Mouse (Mus musculus): ENCODE measurements around the gene Apbb2. TPM values are rescaled to one million over a fixed set of nuclear protein-coding genes. Genes with fewer than 3 reads are reported as not detected.

The Apbb2 gene
- total and polyA plus RNA-seq, 3 experiments = 0.34 to 0.40 (median 0.34) TPM

DNA sequence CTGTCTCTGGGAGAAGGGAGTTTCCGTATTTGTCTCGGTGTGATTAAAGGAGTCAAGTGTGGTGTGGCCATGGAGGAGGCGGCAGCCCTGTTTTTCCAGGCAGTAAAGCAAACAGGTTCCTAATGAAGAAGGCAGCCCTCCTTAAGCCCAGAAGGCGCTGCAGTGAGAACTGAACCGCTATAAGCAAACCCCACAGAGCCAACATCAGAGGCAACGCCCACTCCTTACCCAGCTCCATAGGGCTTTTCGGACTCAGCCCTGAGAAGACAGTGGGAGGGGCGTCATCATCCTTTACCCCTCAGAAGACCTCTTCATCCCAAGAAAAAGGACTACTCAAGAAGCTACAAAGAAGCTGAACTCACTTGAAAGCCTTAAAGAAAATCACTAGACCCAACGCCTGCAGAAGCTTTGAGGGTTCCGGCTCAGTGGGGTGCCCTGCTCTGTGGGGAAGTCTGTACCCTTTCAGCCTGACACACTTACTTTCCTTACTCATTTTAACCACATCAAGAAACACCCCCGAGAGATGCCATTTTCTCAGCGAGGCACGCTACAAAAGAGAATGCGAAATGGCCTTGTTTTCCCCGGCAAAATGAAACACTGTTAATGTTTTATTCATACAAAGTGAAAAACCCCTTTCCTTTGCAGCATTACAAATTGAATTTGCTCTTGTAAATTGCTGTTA is 258.7 kb downstream of the Apbb2 start:
- dilution Hi-C loops (cut with MboI; ENCODE audit: extremely low pct_ligation_motif_present, extremely low pct_unique_long_range_greater_than_20kb, low sequenced_read_pairs) (no loop called here), in situ Hi-C loops (cut with MboI; ENCODE audit: low pct_ligation_motif_present, low pct_unique_long_range_greater_than_20kb, low sequenced_read_pairs) (no loop called here)
- H3K4me2 ChIP-seq (ENCODE audit: insufficient read depth, low read depth, poor library complexity, severe bottlenecking) = no peak overlapping the region
- H3K27me3 ChIP-seq (replicated peaks) = no peaks in the 10 kb centered on the region
- H3K4me1 ChIP-seq (ENCODE audit: control insufficient read depth in 1 of 2, insufficient read depth in 2 of 2) = peaks cover 13 to 30% of the 10 kb centered on the region in 2 experiments
- no peak for DNase-seq (ENCODE audit: extremely low read depth)
- H3K4me3 ChIP-seq (replicated peaks in 1 of 3; ENCODE audit: low read depth in 2 of 3, low read length in 2 of 3, poor library complexity in 1 of 3) = no peak overlapping the region
- no peaks in the 10 kb centered on the region for H3K36me3 ChIP-seq (replicated peaks in 1 of 2; ENCODE audit: control insufficient read depth in 1 of 2, insufficient read depth in 1 of 2, low read length in 1 of 2)
- no peaks in the 10 kb centered on the region for H3K9me3 ChIP-seq (replicated peaks; ENCODE audit: low read length)
- H3K27ac ChIP-seq (ENCODE audit: insufficient read depth, low read depth) = no peak overlapping the region
- no peaks in the 10 kb centered on the region for H3K79me2 ChIP-seq (replicated peaks; ENCODE audit: control insufficient read depth, extremely low read depth, insufficient read depth, poor library complexity, severe bottlenecking)
- TF ChIP-seq MEF2A (IDR thresholded peaks at IDR 0.05; ENCODE audit: borderline replicate concordance, low read depth, low read length) = no peak
- TF ChIP-seq NRF1 (IDR thresholded peaks at IDR 0.05; ENCODE audit: low read depth, low read length) = no peak
- TF ChIP-seq ZC3H11A (IDR thresholded peaks at IDR 0.05; ENCODE audit: low read depth, low read length) = no peak
- no peak for TF ChIP-seq PAX5 (IDR thresholded peaks at IDR 0.05; ENCODE audit: low read length)
- TF ChIP-seq ETS1 (conservative IDR thresholded peaks at IDR 0.05; ENCODE audit: low read depth, low read length) = no peak
- TF ChIP-seq SIN3A (IDR thresholded peaks at IDR 0.05; ENCODE audit: low read length) = no peak
- TF ChIP-seq SMC3 (IDR thresholded peaks at IDR 0.05; ENCODE audit: low read depth, low read length) = no peak
- no peak for TF ChIP-seq RCOR1 (conservative IDR thresholded peaks at IDR 0.05; ENCODE audit: low read depth, low read length)
- no peak for TF ChIP-seq ZNF384 (IDR thresholded peaks at IDR 0.05; ENCODE audit: low read depth, low read length)
- no peak for TF ChIP-seq CTCF (conservative IDR thresholded peaks at IDR 0.05 in 1 of 2, IDR thresholded peaks at IDR 0.05 in 1 of 2; ENCODE audit: low read depth in 2 of 2, low read length in 2 of 2)
- TF ChIP-seq CHD1 (IDR thresholded peaks at IDR 0.05; ENCODE audit: low read depth, low read length) = no peak
- H3K9ac ChIP-seq (ENCODE audit: insufficient read depth, low read depth) = no peak overlapping the region

- H3K36me3 ChIP-seq (replicated peaks in 1 of 2; ENCODE audit: control insufficient read depth in 1 of 2, insufficient read depth in 1 of 2, low read length in 1 of 2) = no peaks in the 10 kb centered on the region
- TF ChIP-seq CTCF (conservative IDR thresholded peaks at IDR 0.05 in 1 of 2, IDR thresholded peaks at IDR 0.05 in 1 of 2; ENCODE audit: low read depth in 2 of 2, low read length in 2 of 2) (no peak), MAZ (IDR thresholded peaks at IDR 0.05; ENCODE audit: low read depth, low read length) (no peak)
- H3K79me2 ChIP-seq (replicated peaks; ENCODE audit: control insufficient read depth, extremely low read depth, insufficient read depth, poor library complexity, severe bottlenecking) = no peaks in the 10 kb centered on the region
- no peaks in the 10 kb centered on the region for H3K27me3 ChIP-seq (replicated peaks)
- H3K9ac ChIP-seq (ENCODE audit: insufficient read depth, low read depth) = no peak overlapping the region
- H3K4me1 ChIP-seq (ENCODE audit: control insufficient read depth in 1 of 2, insufficient read depth in 2 of 2) = 0 out of 4 replicates have a peak, but pooled peaks cover 0 to 4% of the 10 kb centered on the region in 2 experiments
- in situ Hi-C loops (cut with MboI; ENCODE audit: low pct_ligation_motif_present, low pct_unique_long_range_greater_than_20kb, low sequenced_read_pairs) = no loop called here
- H3K4me2 ChIP-seq (ENCODE audit: insufficient read depth, low read depth, poor library complexity, severe bottlenecking) = no peak overlapping the region
- H3K4me3 ChIP-seq (replicated peaks in 1 of 3; ENCODE audit: low read depth in 2 of 3, low read length in 2 of 3, poor library complexity in 1 of 3) = no peak overlapping the region
- dilution Hi-C loops (cut with MboI; ENCODE audit: extremely low pct_ligation_motif_present, extremely low pct_unique_long_range_greater_than_20kb, low sequenced_read_pairs) = no loop called here
- no peak overlapping the region for H3K27ac ChIP-seq (ENCODE audit: insufficient read depth, low read depth)
- no peaks in the 10 kb centered on the region for H3K9me3 ChIP-seq (replicated peaks; ENCODE audit: low read length)
- no peak for DNase-seq (ENCODE audit: extremely low read depth)
Observed at GRCm38 (mm10) chr5:66355147-66355546, 263.4 kb downstream of the Apbb2 start.

GRCm38 (mm10) chr5:66353876-66354275 is 264.7 kb downstream of the Apbb2 start:
- Histone ChIP-seq H3K4me3 (replicated peaks in 1 of 3; ENCODE audit: low read depth in 2 of 3, low read length in 2 of 3, poor library complexity in 1 of 3) (no peak overlapping the region), H3K4me1 (ENCODE audit: control insufficient read depth in 1 of 2, insufficient read depth in 2 of 2) (peaks cover 0 to 6% of the 10 kb centered on the region in 2 experiments; a peak in 2 of 4 replicates)
- dilution Hi-C loops (cut with MboI; ENCODE audit: extremely low pct_ligation_motif_present, extremely low pct_unique_long_range_greater_than_20kb, low sequenced_read_pairs) = no loop called here

More at GRCm38 (mm10) chr5:66353876-66354275, 264.7 kb downstream of the Apbb2 start:
- no peak for TF ChIP-seq MEF2A (IDR thresholded peaks at IDR 0.05; ENCODE audit: borderline replicate concordance, low read depth, low read length)
- TF ChIP-seq ZC3H11A (IDR thresholded peaks at IDR 0.05; ENCODE audit: low read depth, low read length) = no peak
- TF ChIP-seq CHD2 (IDR thresholded peaks at IDR 0.05; ENCODE audit: low read length) = no peak
- no peak for TF ChIP-seq JUND (conservative IDR thresholded peaks at IDR 0.05; ENCODE audit: low read depth, low read length)
- TF ChIP-seq TCF12 (IDR thresholded peaks at IDR 0.05; ENCODE audit: low read depth, low read length) = no peak
- TF ChIP-seq NRF1 (IDR thresholded peaks at IDR 0.05; ENCODE audit: low read depth, low read length) = no peak
- TF ChIP-seq NELFE (IDR thresholded peaks at IDR 0.05; ENCODE audit: low read depth, low read length) = no peak
- no peak for TF ChIP-seq HCFC1 (IDR thresholded peaks at IDR 0.05; ENCODE audit: low read depth, low read length)
- TF ChIP-seq POLR2AphosphoS2 (IDR thresholded peaks at IDR 0.05; ENCODE audit: low read depth, low read length) = no peak
- TF ChIP-seq ZMIZ1 (IDR thresholded peaks at IDR 0.05; ENCODE audit: low read depth, low read length) = no peak
- no peak for TF ChIP-seq JUN (IDR thresholded peaks at IDR 0.05; ENCODE audit: insufficient read depth, low read depth, low read length)
- TF ChIP-seq CTCF (conservative IDR thresholded peaks at IDR 0.05 in 1 of 2, IDR thresholded peaks at IDR 0.05 in 1 of 2; ENCODE audit: low read depth in 2 of 2, low read length in 2 of 2) = no peak
- DNase-seq (ENCODE audit: extremely low read depth) = no peak
- Histone ChIP-seq H3K27me3 (replicated peaks) (no peaks in the 10 kb centered on the region), H3K4me2 (ENCODE audit: insufficient read depth, low read depth, poor library complexity, severe bottlenecking) (no peak overlapping the region), H3K36me3 (replicated peaks in 1 of 2; ENCODE audit: control insufficient read depth in 1 of 2, insufficient read depth in 1 of 2, low read length in 1 of 2) (no peaks in the 10 kb centered on the region), H3K9ac (ENCODE audit: insufficient read depth, low read depth) (no peak overlapping the region), H3K27ac (ENCODE audit: insufficient read depth, low read depth) (no peak overlapping the region), H3K79me2 (replicated peaks; ENCODE audit: control insufficient read depth, extremely low read depth, insufficient read depth, poor library complexity, severe bottlenecking) (no peaks in the 10 kb centered on the region), H3K9me3 (replicated peaks; ENCODE audit: low read length) (no peaks in the 10 kb centered on the region)
- in situ Hi-C loops (cut with MboI; ENCODE audit: low pct_ligation_motif_present, low pct_unique_long_range_greater_than_20kb, low sequenced_read_pairs) = no loop called here

Measured in CH12.LX (cell line).